Mouse (Mus musculus): ENCODE data around the gene Capns1.
"Not testable (repeated sequence)": the region's sequence is repeated elsewhere in the genome, so short reads cannot be mapped to it uniquely, and the experiment has no call there.

DNA sequence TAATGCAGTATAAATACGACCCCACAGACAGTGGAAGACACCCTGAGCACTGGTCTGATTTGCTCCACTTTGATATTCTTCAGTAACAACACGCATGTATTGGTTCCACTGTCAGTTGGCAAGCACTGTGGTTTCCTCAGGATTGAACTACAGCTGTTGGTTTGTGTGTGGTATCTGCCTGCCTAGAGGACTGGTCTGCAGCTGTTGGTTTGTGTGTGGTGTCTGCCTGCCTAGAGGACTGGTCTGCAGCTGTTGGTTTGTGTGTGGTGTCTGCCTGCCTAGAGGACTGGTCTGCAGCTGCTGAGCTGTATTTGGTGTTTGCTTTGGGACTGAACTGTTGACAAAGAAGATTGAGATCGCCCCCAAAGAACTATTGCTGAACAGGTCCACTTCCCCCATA lies 38.8 kb upstream of the Capns1 start:
- not testable (repeated sequence) for TF ChIP-seq CTCF (IDR thresholded peaks at IDR 0.05; ENCODE audit: low read depth); EP300 (optimal IDR thresholded peaks at IDR 0.05)

All from stomach, postnatal 0 days (tissue).